Mouse (Mus musculus): ENCODE results near the gene Snd1.

Snd1 gene

DNA sequence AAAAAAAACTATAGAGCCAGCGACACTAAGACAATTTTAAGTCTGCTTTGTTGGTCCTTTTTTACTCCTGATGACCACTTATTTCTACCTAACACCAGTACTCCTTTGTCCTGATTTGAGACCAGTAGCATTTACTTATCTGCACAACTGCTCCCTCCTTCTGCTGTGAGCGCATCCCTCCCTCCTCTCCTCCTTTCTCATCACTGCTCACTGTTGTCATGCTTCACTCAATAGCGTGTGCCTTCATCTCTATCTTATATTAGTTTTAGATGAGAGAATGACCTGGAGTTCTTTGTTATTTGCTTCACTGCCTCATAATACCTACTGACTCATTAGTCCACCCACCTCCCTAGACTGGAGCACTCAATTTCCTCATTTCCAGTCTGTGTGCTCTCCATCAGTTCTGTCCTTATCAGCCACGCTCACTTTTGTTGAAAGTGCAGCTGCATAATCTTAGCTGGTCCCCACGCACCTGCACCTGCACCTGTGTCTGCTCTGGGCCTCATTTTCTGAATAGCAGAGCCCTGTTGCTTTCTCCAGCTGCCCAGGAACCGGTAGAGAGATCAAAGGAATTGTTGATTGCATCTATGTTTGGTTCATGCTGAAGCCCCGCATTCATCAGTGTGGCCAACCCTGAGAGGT is 242.4 kb downstream of the Snd1 start:
- no peak for DNase-seq

DNA sequence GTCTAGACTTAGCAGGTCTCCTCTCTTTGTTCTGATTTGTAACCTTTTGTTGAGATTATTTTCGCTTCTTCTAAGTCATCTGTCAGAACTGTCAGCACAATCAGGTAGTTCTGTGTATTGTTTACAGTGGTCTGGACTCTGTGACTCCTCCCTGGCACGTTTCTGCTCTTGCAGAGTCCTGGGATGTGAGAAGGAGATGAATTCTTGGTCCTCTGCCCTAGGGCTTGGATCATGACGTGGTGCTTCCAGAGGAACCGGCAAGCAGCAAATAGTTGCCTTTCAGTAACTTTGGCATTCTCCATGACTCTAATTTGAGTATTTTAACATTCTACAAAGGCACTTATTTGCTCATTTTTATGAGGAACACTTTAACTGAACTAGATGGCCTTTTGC is 242.9 kb downstream of the Snd1 start:
- DNase-seq: no peak

DNA sequence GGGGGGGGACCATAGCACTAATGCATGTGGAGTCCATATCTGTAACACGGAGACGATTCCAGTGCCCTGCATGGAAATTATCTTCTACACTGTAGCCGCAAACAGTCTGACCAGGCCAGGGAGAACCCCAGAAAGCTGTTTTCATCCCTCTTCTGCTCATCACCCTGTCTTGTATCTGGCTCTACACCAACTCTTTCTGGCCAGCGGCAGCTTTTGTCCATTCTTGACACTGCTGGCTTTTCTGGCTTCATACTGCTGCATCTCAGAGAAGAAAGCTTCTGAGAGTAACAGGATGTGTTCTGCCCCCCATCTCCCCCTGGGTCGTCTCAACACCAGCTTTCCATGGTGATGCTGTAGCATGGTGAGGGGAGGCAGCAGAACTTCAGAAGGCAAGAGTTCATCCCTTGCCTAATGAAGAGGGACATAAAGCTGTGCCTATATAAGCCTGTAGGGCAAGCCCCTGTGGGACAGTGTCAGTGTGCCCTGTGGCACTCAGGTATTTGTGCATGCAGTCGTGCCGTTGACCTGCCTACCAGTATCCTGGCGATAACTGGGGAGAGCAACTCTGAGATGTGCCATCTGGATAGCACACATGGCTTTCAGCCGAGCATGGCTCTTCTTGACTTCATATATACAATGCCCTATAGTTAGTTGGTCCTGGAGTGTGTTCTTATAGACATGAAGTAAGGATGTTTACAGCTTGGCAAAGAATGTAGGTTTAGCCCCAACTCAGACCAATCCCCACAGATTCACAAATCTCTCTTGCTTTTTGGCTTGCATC is 245.6 kb downstream of the Snd1 start:
- no peak for DNase-seq

DNA sequence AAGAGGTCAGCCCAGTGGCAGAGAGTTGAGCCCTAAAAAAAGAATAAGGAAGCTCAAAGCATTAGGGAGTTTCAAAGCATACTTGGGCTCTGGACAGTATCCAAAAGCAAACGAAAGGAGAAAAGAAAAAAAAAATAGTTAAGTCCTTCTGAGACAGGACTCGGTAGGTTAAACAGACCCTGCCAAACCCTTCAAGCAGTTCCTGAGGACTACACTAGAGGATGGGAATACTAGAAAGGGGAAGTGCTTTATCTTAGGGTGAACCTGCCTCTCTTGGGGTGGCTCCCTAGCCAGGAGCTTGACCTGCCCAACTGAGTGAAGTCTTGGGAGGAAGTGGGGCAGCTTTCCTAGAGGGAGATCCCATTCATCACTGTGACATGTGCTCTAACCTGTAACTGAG is 248.1 kb downstream of the Snd1 start:
- DNase-seq: no peak

- no peak for DNase-seq
Observed at GRCm38 (mm10) chr6:28724776-28725175, 249.8 kb downstream of the Snd1 start.

DNA sequence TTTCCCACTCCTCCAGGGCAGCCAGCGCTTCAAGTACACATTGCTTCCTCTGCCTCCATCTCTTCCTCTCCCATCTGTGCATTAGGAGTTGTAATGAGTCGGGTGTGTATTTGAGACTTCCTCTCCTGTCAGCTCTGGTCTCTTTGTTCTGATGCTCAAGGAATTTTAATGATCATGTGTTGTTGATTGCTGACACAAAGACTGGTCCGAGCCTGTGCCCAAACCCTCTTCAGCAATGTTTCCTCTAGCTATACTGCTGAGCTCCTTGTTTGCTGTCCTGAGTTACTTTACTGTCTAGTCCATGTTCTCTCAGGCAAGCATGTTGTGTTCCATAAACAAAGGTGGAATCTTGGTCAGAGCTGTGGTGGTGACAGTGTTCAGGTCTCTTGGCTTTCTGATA is 254.3 kb downstream of the Snd1 start:
- no peak for DNase-seq

DNA sequence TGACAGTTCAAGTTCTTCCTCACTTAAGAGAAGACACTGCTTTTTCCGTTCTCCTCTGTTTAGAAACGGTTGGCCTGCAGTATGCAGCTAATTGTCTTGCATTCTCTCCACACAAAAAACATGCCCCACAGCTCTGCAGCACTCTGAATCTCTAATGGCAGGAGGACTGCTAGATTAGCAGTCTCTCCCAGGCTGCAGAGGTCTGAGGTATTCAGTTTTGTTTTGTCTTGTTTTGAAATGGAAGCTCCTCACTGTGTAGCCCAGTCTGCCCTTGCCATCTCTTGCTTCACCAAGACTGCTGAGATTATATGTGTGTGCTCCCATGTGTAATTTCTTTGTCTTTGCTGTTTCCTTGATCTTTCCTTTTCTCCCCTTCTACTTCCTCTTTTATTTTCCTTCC is 254.7 kb downstream of the Snd1 start:
- DNase-seq: no peak

- peak; percentile 35 to 62 for DNase-seq
Observed at GRCm38 (mm10) chr6:28731246-28731645, 256.3 kb downstream of the Snd1 start.

- peak in 1 of 2 experiments; percentile 54 for DNase-seq
Observed at GRCm38 (mm10) chr6:28733884-28734647, 259.1 kb downstream of the Snd1 start.

GRCm38 (mm10) chr6:28735116-28735515 is 260.2 kb downstream of the Snd1 start:
- DNase-seq: no peak

DNA sequence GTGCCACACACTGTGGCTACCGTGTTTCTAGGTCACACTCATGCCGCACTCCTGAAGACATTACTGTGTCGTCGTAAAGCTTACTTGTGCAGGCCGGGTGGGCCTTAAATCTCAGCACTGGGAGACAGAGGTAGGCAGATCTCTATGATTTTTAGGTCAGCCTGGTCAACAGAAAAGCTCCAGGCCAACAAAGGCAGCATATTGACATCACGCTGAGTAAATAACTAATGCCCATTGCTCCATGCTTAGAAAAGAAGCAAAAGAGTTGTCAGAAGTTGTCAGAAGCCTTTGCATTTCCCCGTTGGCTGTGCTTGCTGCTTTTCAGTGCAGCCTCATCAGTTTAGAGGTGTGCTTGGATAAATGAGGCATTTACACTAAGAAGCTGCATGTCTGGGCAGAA is 261.7 kb downstream of the Snd1 start:
- DNase-seq: no peak

- peak in 1 of 2 experiments; percentile 26 for DNase-seq
Observed at GRCm38 (mm10) chr6:28737601-28738000, 262.7 kb downstream of the Snd1 start.

- no peak for DNase-seq
Observed at GRCm38 (mm10) chr6:28743586-28743985, 268.6 kb downstream of the Snd1 start.

GRCm38 (mm10) chr6:28745864-28746263 is 270.9 kb downstream of the Snd1 start:
- DNase-seq: no peak

DNA sequence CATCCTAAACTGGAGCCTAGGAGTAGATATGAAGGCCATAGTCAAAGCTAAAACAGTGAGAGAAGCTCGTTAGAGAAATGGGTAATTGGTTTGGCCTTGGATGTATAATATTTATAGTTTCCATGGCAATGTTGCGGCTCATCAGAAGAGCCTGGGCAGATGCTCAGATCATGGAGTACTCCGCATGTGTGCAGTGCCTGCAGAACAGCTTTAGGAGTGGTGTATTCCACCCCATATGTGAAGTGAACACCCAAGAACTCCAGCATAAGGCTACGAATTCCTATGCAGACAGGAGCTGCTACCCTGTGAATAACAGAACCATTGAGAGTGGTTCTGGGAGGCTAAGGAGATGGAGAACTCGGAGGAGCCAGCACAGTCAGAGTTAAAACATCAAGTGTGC is 272.1 kb downstream of the Snd1 start:
- DNase-seq: no peak

DNA sequence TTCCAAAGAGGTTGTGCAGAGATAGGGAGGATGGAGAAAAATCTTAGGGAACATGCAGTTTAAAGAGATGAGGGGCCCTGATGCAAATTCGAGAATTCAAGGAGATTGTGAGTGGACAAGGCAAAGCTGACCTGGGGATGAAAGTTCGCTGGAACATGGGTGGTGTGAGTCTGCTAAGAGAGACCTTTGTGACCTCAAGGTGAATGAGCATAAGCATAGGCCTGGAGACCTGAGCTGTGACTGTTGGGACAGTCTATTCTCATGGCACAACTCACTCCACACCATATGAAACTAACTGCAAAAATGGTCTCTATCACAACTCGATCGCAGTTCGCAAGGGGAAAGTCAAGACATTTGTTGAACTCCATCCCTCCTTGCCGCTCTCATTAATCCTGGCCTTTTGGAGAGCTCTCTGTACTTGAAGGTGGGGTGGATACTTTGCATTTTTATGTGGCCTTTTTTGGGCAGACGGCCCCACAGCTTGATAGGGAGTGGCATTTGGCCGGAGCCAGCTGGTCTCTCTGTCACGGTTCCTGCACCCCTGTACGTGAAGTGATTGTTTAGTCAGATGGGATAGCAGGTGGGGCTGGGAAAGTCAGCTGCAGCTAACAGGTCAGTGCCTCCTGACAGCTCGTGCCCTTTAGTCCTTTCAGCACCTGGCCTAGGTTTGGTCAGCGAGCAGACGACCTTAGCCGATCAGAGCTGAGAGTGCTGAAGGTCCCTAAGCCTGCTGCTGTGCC is 273.2 kb downstream of the Snd1 start:
- peak; percentile 11 to 43 for DNase-seq

- no peak for DNase-seq
Observed at GRCm38 (mm10) chr6:28749224-28749623, 274.3 kb downstream of the Snd1 start.

GRCm38 (mm10) chr6:28751186-28751585 is 276.2 kb downstream of the Snd1 start:
- no peak for DNase-seq

DNA sequence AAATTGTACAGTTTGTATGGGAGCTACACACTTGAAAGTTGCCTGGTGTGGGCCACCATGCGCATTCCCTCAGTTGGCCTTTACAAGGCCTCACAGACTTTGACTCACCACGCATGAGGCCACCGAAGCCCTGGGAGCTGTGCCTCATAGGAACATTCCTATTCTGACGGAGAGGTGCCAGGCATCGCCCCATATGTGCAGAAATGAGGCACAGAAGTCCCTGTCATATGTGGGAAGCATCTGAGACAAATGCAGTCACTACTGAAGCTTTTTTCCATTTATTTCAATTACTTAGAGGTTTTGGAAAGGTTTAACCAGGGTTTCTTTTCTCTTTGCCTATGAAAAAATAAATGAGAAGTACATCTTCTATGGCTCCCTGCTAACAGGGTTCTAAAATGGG is 278.3 kb downstream of the Snd1 start:
- no peak for DNase-seq

- DNase-seq: no peak
Observed at GRCm38 (mm10) chr6:28753681-28754080, 278.7 kb downstream of the Snd1 start.

- no peak for DNase-seq
Observed at GRCm38 (mm10) chr6:28754127-28754898, 279.4 kb downstream of the Snd1 start.

- no peak for DNase-seq
Observed at GRCm38 (mm10) chr6:28756306-28757018, 281.5 kb downstream of the Snd1 start.

Measured in lung, adult 18-20 months (tissue).